Mouse (Mus musculus): ENCODE results near the gene Efna5. TPM values are rescaled to one million over a fixed set of nuclear protein-coding genes. Genes with fewer than 3 reads are reported as not detected.

The Efna5 gene
- polyA plus RNA-seq, 1 experiment from 2014 or later = 70.3 TPM

- H3K9ac ChIP-seq (replicated peaks; ENCODE audit: low read length) = no peak overlapping the region
- H3K27ac ChIP-seq (replicated peaks; ENCODE audit: low read depth, low read length) = no peak overlapping the region
- no peak overlapping the region for H3K4me3 ChIP-seq (ENCODE audit: low read depth, low read length)
- DNase-seq (ENCODE audit: low spot score) (no peak), ATAC-seq (replicated peaks; ENCODE audit: insufficient number of reproducible peaks, low FRiP score, low TSS enrichment, low read depth) (no peak)
- H3K36me3 ChIP-seq (replicated peaks; ENCODE audit: control insufficient read depth, insufficient read depth, low read depth, low read length) = no peaks in the 10 kb centered on the region
- WGBS = 36% methylated on average over 9 of the region's 9 CpGs
- H3K9me3 ChIP-seq (replicated peaks; ENCODE audit: control insufficient read depth, low read length) = no peaks in the 10 kb centered on the region
- H3K4me2 ChIP-seq (ENCODE audit: low read depth, low read length) = no peak overlapping the region
- no peaks in the 10 kb centered on the region for H3K27me3 ChIP-seq (ENCODE audit: control insufficient read depth, insufficient read depth, low read length)
- H3K4me1 ChIP-seq (ENCODE audit: control insufficient read depth, insufficient read depth, low read length) = no peaks in the 10 kb centered on the region
These were observed 180.1 kb downstream of the Efna5 start for GRCm38 (mm10) chr17:62700791-62701602.

GRCm38 (mm10) chr17:62694958-62695437 is 186.1 kb downstream of the Efna5 start:
- ATAC-seq (replicated peaks; ENCODE audit: insufficient number of reproducible peaks, low FRiP score, low TSS enrichment, low read depth) (peak; percentile 72), DNase-seq (ENCODE audit: low spot score) (peak; percentile 78)
- no peaks in the 10 kb centered on the region for H3K9me3 ChIP-seq (replicated peaks; ENCODE audit: control insufficient read depth, low read length)
- no peak overlapping the region for H3K9ac ChIP-seq (replicated peaks; ENCODE audit: low read length)
- no peaks in the 10 kb centered on the region for H3K4me1 ChIP-seq (ENCODE audit: control insufficient read depth, insufficient read depth, low read length)
- H3K36me3 ChIP-seq (replicated peaks; ENCODE audit: control insufficient read depth, insufficient read depth, low read depth, low read length) = no peaks in the 10 kb centered on the region
- H3K27ac ChIP-seq (replicated peaks; ENCODE audit: low read depth, low read length) = no peak overlapping the region
- WGBS = 19% methylated on average over 9 of the region's 9 CpGs
- no peaks in the 10 kb centered on the region for H3K27me3 ChIP-seq (ENCODE audit: control insufficient read depth, insufficient read depth, low read length)
- H3K4me3 ChIP-seq (ENCODE audit: low read depth, low read length) = no peak overlapping the region
- H3K4me2 ChIP-seq (ENCODE audit: low read depth, low read length) = no peak overlapping the region

GRCm38 (mm10) chr17:62692242-62692641 is 188.9 kb downstream of the Efna5 start:
- H3K4me1 ChIP-seq (ENCODE audit: control insufficient read depth, insufficient read depth, low read length) = no peaks in the 10 kb centered on the region
- no peak overlapping the region for H3K4me3 ChIP-seq (ENCODE audit: low read depth, low read length)
- no peak overlapping the region for H3K27ac ChIP-seq (replicated peaks; ENCODE audit: low read depth, low read length)
- no peak for DNase-seq (ENCODE audit: low spot score)
- no peak overlapping the region for H3K9ac ChIP-seq (replicated peaks; ENCODE audit: low read length)
- H3K36me3 ChIP-seq (replicated peaks; ENCODE audit: control insufficient read depth, insufficient read depth, low read depth, low read length) = no peaks in the 10 kb centered on the region
- no peak overlapping the region for H3K4me2 ChIP-seq (ENCODE audit: low read depth, low read length)
- no peak for ATAC-seq (replicated peaks; ENCODE audit: insufficient number of reproducible peaks, low FRiP score, low TSS enrichment, low read depth)
- no peaks in the 10 kb centered on the region for H3K27me3 ChIP-seq (ENCODE audit: control insufficient read depth, insufficient read depth, low read length)
- no peaks in the 10 kb centered on the region for H3K9me3 ChIP-seq (replicated peaks; ENCODE audit: control insufficient read depth, low read length)
- WGBS = 46% methylated on average over 4 of the region's 4 CpGs

GRCm38 (mm10) chr17:62691201-62691715 is 189.9 kb downstream of the Efna5 start:
- Histone ChIP-seq H3K36me3 (replicated peaks; ENCODE audit: control insufficient read depth, insufficient read depth, low read depth, low read length) (no peaks in the 10 kb centered on the region), H3K4me3 (ENCODE audit: low read depth, low read length) (no peak overlapping the region), H3K4me1 (ENCODE audit: control insufficient read depth, insufficient read depth, low read length) (no peaks in the 10 kb centered on the region), H3K9me3 (replicated peaks; ENCODE audit: control insufficient read depth, low read length) (no peaks in the 10 kb centered on the region), H3K27me3 (ENCODE audit: control insufficient read depth, insufficient read depth, low read length) (no peaks in the 10 kb centered on the region), H3K27ac (replicated peaks; ENCODE audit: low read depth, low read length) (no peak overlapping the region), H3K4me2 (ENCODE audit: low read depth, low read length) (no peak overlapping the region), H3K9ac (replicated peaks; ENCODE audit: low read length) (no peak overlapping the region)
- ATAC-seq (replicated peaks; ENCODE audit: insufficient number of reproducible peaks, low FRiP score, low TSS enrichment, low read depth) (no peak), DNase-seq (ENCODE audit: low spot score) (no peak)
- 75% methylated on average over 4 of the region's 4 CpGs for WGBS

- no peak overlapping the region for H3K27ac ChIP-seq (replicated peaks; ENCODE audit: low read depth, low read length)
- H3K4me1 ChIP-seq (ENCODE audit: control insufficient read depth, insufficient read depth, low read length) = no peaks in the 10 kb centered on the region
These were observed 190.9 kb downstream of the Efna5 start for GRCm38 (mm10) chr17:62690256-62690655.

GRCm38 (mm10) chr17:62689646-62690045 is 191.5 kb downstream of the Efna5 start:
- H3K4me1 ChIP-seq (ENCODE audit: control insufficient read depth, insufficient read depth, low read length) = no peaks in the 10 kb centered on the region
- ATAC-seq (replicated peaks; ENCODE audit: insufficient number of reproducible peaks, low FRiP score, low TSS enrichment, low read depth) = no peak
- H3K36me3 ChIP-seq (replicated peaks; ENCODE audit: control insufficient read depth, insufficient read depth, low read depth, low read length) = no peaks in the 10 kb centered on the region

More at GRCm38 (mm10) chr17:62690256-62690655, 190.9 kb downstream of the Efna5 start:
- Histone ChIP-seq H3K4me3 (ENCODE audit: low read depth, low read length) (no peak overlapping the region), H3K4me2 (ENCODE audit: low read depth, low read length) (no peak overlapping the region), H3K9me3 (replicated peaks; ENCODE audit: control insufficient read depth, low read length) (no peaks in the 10 kb centered on the region), H3K9ac (replicated peaks; ENCODE audit: low read length) (no peak overlapping the region), H3K36me3 (replicated peaks; ENCODE audit: control insufficient read depth, insufficient read depth, low read depth, low read length) (no peaks in the 10 kb centered on the region), H3K27me3 (ENCODE audit: control insufficient read depth, insufficient read depth, low read length) (no peaks in the 10 kb centered on the region)
- 63% methylated on average over 8 of the region's 8 CpGs for WGBS
- ATAC-seq (replicated peaks; ENCODE audit: insufficient number of reproducible peaks, low FRiP score, low TSS enrichment, low read depth) (no peak), DNase-seq (ENCODE audit: low spot score) (peak; percentile 36)

GRCm38 (mm10) chr17:62687369-62687768 is 193.7 kb downstream of the Efna5 start:
- Histone ChIP-seq H3K4me3 (ENCODE audit: low read depth, low read length) (no peak overlapping the region), H3K4me1 (ENCODE audit: control insufficient read depth, insufficient read depth, low read length) (no peaks in the 10 kb centered on the region), H3K9me3 (replicated peaks; ENCODE audit: control insufficient read depth, low read length) (no peaks in the 10 kb centered on the region), H3K36me3 (replicated peaks; ENCODE audit: control insufficient read depth, insufficient read depth, low read depth, low read length) (no peaks in the 10 kb centered on the region), H3K27me3 (ENCODE audit: control insufficient read depth, insufficient read depth, low read length) (no peaks in the 10 kb centered on the region), H3K9ac (replicated peaks; ENCODE audit: low read length) (no peak overlapping the region), H3K27ac (replicated peaks; ENCODE audit: low read depth, low read length) (no peak overlapping the region), H3K4me2 (ENCODE audit: low read depth, low read length) (no peak overlapping the region)
- 61% methylated on average over 6 of the region's 6 CpGs for WGBS
- ATAC-seq (replicated peaks; ENCODE audit: insufficient number of reproducible peaks, low FRiP score, low TSS enrichment, low read depth) = no peak
- DNase-seq (ENCODE audit: low spot score) = no peak

More at GRCm38 (mm10) chr17:62689646-62690045, 191.5 kb downstream of the Efna5 start:
- DNase-seq (ENCODE audit: low spot score) = no peak
- H3K4me2 ChIP-seq (ENCODE audit: low read depth, low read length) = no peak overlapping the region
- H3K27me3 ChIP-seq (ENCODE audit: control insufficient read depth, insufficient read depth, low read length) = no peaks in the 10 kb centered on the region
- WGBS = 66% methylated on average over 4 of the region's 4 CpGs
- H3K9me3 ChIP-seq (replicated peaks; ENCODE audit: control insufficient read depth, low read length) = no peaks in the 10 kb centered on the region
- H3K9ac ChIP-seq (replicated peaks; ENCODE audit: low read length) = no peak overlapping the region
- no peak overlapping the region for H3K27ac ChIP-seq (replicated peaks; ENCODE audit: low read depth, low read length)
- H3K4me3 ChIP-seq (ENCODE audit: low read depth, low read length) = no peak overlapping the region

GRCm38 (mm10) chr17:62685181-62685580 is 195.9 kb downstream of the Efna5 start:
- ATAC-seq (replicated peaks; ENCODE audit: insufficient number of reproducible peaks, low FRiP score, low TSS enrichment, low read depth) (no peak), DNase-seq (ENCODE audit: low spot score) (no peak)
- WGBS = 56% methylated on average over 6 of the region's 6 CpGs
- no peaks in the 10 kb centered on the region for H3K36me3 ChIP-seq (replicated peaks; ENCODE audit: control insufficient read depth, insufficient read depth, low read depth, low read length)
- H3K4me1 ChIP-seq (ENCODE audit: control insufficient read depth, insufficient read depth, low read length) = no peaks in the 10 kb centered on the region
- no peaks in the 10 kb centered on the region for H3K9me3 ChIP-seq (replicated peaks; ENCODE audit: control insufficient read depth, low read length)
- H3K27ac ChIP-seq (replicated peaks; ENCODE audit: low read depth, low read length) = no peak overlapping the region
- H3K4me3 ChIP-seq (ENCODE audit: low read depth, low read length) = no peak overlapping the region
- no peaks in the 10 kb centered on the region for H3K27me3 ChIP-seq (ENCODE audit: control insufficient read depth, insufficient read depth, low read length)
- no peak overlapping the region for H3K4me2 ChIP-seq (ENCODE audit: low read depth, low read length)
- no peak overlapping the region for H3K9ac ChIP-seq (replicated peaks; ENCODE audit: low read length)
